Mouse (Mus musculus) natural killer cell, adult 2 months (primary cell): ENCODE data around the gene Selenon.
"Not testable (repeated sequence)": the region's sequence is repeated elsewhere in the genome, so short reads cannot be mapped to it uniquely, and the experiment has no call there.

ENCODE experiments used
- DNase-seq, 2 experiments: peaks; one replicate each; pipeline ENCODE4 v3.0.0; 2022; ENCODE audit warnings: low spot score in 2 of 2

Gene Selenon

DNA sequence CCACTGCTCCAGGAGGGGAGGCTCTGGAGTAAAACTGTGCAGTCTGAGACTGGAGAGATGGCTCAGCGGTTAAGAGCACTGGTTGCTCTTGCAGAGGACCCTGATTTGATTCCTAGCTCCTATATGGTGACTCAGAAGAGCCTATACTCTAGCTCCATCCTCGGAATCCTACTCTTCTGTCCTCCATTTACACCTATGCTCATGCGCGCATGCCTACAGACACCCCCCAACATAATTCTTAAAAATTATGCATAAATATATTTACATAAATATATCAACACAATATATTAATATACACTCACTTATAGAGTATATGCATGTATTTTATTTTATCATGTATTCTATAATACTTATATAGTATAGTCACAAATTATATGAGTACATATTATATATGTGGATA lies 41.6 kb downstream of the Selenon start:
- DNase-seq, result no peak

DNA sequence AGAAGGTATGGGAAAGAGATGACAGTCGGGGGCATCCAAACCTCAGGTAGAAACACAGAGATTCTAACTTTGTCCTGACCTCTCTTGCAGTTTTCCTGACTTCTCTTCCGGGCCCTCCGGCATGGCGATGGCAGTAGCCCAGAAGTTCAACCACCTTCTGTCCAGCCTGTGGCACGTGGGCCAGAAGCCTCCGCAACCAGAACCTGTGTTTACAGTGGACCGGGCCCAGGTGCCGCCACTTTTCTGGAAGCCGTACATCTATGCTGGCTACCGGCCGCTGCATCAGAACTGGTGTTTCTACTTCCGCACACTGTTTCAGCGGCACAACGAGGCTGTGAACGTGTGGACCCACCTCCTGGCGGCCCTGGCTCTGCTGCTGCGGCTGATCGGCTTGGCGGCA lies 45.3 kb downstream of the Selenon start:
- no peak for DNase-seq

DNA sequence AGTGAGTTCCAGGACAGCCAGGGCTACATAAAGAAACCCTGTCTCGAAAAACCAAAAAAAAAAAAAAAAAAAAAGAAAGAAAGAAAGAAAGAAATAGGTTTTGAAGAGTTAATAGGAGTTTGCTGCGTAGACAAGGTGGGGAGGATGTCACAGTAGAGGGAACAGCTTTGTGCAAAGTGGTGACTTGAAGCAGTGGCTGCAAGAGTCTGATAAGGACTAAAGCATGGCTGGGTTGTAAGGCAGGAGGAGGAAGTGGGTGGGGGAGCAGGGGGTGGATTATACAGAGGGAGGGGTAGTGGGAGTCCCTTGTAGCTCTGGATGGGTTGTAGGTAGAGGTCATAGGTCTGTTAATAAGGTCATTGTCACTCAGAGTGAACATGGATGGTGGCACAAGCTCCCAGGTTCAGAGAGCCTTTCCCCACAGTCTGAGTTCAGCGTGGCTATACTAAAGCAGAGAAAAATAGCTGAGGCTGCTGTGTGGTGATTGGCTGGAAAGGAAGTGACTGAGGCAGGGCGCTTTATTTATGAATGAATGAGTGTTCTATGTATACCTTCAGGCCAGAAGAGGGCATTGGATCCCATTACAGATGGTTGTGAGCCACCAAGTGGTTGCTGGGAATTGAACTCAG lies 45.9 kb downstream of the Selenon start:
- no peak for DNase-seq

DNA sequence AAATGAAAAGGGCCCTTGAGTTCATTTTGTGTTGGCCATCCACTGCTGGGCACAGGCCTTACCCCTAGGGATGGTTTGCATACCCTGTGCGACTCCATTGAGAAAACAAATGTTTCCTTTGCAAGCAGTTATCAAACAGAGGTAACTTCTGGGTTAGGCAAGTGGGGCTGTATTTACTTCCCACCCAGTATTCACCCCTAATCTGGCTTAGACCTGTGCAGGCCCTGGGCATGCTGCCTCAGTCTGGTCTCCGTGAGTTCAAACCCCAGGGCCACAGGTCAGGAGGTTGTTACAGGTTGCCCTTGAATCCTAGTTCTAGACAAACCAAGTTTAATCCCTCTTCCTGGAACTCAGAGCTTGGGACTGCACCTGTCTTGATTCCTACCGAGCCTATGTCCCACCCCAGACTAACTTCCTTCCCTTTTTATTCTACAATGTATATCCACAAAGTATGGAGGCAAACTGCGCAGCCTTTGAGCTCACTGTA lies 46.6 kb downstream of the Selenon start:
- DNase-seq, result no peak

DNA sequence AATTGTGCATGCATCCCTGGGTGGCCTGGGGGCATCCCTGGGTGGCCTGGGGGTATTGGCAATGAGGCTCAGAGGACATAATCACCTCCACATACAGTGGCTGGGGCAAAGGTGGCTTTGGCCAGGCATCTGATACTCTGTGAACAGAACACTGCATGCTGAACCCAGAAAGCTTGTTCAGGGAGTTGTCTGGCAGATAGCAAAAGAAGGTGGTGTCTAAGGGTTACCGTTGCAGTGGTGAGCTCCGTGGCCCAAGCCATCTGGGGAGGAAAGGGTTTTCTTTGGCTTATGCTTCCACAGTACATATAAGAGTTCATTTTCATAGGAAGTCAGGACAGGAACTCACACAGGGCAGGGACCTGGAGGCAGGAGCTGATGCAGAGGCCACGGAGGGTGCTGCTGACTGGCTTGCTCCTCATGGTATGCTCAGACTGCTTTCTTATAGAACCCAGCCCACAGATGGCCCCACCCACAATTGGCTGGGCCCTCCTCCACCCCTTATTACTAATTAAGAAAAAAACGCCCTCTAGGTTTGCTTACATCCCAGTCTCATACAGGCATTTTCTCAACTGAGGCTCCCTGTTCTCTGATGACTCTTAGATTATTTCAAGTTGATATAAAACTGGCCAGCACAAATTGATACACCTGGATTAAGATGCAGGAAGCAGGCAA lies 48.1 kb downstream of the Selenon start:
- DNase-seq, result no peak

DNA sequence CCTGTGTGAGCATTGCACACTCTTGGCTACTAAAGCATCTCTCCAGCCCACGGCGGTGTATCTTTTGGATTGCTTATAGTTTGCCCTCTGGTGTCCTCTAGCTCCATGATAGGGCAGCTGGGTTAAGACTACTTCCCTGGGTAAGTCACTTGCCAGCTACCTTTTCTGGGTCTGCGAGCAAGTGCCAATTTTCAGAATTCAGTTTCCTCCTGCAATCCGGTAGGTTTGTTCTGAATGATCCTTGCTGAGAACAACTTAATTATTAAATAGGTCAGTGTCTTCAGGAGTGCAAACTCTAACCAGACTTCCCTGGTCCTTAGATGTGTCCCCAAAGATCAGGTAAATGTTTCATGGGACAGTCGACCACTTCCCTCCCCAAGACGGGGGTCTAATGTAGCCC lies 50.9 kb downstream of the Selenon start:
- no peak for DNase-seq

DNA sequence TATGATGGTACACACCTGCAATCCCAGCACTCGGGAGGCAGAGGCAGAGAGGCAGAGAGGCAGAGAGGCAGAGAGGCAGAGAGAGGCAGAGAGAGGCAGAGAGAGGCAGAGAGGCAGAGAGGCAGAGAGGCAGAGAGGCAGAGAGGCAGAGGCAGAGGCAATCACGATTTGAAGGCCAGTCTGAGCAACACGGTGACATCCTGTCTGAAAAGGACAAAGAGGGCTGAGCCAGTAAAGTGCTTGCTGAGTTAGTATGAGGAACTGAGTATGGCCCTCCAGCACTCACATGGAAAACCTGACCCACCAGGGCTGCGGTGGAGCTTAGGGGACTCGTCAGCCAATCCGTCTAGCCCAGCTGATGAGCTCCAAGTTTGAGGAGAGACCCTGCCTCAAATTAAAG lies 53.0 kb downstream of the Selenon start:
- not testable (repeated sequence) for DNase-seq

DNA sequence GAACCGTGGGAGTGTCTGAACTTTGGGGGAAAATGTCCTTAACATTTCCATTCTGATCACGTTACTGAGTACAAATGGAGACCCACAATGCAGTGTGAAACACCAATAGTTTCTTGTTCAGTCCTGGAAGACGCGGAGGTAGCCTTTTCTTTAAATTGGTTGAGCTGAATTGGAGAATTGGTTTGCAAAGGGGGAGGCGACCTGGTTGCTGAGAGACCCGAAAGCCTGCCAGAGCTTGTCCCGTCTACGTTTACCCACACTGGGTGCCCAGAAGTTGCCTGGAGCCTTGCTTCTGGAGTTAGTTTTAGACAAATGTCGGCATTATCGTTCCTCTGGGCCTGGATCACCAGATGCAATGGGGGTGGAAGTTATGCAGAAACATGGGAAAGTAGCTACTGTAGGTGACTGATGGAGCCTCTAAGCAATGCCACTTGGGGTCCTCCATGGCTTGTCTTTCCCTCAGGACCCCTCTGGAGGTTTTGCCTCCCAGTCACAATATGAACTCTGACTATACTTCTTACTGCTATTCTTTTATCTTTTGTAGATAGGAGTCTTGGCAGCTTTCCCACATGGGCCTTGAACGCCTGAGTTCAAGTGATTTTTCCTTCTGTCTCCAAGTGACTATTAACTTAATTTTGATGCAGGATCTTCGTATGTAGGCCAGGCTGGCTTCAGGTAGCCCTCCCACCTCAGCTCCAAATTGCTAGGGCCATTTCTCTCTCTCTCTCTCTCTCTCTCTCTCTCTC lies 53.8 kb downstream of the Selenon start:
- DNase-seq, result no peak

DNA sequence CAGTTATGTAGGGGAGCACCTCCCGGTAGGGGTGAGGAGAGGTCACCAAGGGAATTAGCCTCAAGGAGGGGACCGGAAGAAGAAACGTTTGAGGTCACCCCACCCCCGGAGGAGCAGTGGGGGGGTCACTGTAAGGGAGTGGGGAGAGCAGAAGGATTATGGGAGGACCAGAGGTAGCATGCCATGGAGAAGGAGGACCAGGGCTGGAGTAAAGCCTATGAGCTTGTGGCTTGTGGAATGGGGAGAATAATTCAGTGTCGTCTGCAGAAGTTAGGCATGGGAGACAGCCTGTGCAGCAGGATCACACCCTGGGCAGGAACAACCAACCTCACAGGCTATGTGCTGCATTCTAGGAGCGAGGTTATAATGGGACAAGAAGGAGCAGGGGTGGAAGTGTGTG lies 54.7 kb downstream of the Selenon start:
- DNase-seq, result no peak

DNA sequence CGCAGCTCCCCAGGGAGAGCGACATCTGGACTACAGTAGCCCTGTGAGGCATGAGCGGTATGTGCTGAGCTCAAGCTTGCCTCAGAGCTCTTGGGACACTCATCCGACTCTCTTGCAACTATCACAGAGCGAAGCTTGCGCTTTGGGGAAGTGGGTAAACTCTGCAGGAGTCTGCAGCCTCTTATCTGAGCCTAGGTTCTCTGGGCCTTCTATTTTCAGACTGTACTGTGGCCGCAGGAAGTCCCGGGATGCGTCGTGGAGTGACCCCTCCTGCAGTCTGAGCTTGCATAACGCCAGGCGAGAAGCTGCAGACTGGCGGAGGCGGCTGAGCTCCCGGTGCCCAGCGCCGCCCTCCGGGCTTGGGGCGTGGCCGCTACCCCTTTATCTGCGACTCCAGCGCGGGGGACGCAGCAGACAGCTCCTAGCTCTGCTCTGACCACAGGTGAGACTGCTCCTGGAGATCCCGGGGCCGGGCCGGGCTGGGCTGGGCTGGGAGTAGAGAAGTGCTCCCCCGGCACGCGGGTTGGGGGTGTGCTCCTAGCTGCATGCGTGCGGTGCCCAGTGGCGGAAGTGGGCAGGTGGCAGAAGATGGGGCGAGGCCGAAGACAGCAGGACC lies 55.3 kb downstream of the Selenon start, which contains the start of gene Paqr7:
TSS of gene Paqr7 (plus strand) at position 103 of the 616 bp plus-strand sequence.
- DNase-seq, result peak; percentile 42 to 49

DNA sequence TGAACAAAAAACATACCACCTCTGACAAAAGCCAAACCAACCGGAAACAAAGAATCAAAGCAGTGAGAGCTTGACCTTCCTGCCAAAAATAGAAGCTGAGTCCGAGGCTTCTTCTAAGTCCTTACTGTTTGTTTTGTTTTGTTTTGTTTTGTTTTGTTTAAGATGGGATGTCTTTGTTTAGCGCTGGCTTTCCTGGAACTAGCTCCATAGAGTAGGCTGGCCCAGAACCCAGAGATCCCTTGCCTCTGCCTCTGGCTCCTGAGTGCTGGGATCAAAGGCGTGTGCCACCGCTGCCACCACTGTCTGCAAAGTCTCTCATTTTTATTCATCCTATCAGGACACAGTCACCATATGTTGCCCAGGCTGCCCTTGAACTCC lies 56.4 kb downstream of the Selenon start:
- DNase-seq, result no peak

DNA sequence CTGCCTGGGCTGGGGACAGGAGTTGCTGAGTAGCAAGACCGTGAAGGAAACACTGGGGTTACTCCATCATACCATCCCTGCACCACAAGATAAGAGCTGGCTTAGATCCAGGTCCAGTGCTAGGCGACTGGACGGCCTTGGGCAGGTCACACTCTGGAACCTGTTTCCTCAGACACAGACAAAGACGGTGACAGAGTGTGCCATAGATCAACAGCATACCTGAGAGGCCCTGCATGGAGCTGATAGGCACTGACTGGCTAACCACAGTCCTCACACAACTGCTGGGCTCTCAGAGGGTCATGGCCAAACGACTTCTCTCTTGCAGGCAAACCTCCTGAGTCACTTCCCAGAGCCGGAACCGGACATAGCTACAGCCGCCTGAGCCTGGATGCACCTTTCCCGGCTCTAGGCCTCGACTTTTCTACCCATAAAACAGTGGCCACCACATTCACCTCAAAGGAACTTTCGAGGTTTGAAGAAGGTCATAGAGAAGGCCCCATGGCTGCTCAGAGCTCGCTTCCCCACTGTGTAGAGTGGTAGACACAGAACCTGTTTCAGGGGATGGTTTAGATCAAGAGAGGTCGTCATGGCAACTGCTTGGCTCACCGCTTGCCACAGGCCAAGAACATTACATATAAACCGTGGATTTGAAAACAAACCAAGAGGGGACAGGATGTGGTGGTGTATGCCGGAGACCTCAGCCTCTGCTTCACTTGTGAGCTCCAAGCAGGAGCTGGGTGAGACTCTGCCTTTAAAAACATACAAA lies 57.0 kb downstream of the Selenon start:
- DNase-seq, result peak; percentile 85 to 91

DNA sequence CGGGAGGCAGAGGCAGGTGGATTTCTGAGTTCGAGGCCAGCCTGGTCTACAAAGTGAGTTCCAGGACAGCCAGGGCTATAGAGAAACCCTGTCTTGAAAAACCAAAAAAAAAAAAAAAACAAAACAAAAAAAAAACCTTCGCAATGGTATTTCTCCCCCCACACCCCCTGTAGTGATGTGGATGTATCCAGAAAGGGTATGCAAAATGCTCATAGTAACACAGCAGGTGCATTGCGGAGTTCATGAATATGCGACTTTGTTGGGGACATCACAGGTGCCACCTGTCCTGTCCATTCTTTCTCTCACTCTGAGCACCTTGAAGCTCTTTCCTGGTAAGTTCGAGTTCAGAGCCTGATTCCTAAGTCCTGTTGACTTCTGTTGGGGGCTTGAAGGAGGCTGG lies 57.8 kb downstream of the Selenon start:
- not testable (repeated sequence) for DNase-seq

DNA sequence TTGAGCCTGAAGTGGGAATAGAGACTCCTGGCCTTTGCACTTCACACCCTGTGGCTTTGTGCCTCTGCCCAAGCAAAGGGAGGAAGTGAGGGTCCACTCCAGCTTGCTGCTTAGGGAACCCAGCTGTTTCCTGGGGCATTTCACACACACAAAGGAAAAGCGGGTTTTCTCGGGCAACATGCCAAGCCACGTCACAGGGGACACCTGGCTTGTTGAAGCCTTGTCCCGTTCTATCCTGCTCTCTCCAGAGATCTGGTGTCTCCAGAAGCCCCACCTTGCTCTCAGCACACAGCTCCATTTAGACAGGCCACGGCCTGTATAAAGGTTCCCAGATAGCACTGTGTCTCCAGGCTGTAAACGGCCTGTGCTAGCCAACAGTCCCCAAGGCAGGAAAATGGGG lies 60.2 kb downstream of the Selenon start:
- no peak for DNase-seq

DNA sequence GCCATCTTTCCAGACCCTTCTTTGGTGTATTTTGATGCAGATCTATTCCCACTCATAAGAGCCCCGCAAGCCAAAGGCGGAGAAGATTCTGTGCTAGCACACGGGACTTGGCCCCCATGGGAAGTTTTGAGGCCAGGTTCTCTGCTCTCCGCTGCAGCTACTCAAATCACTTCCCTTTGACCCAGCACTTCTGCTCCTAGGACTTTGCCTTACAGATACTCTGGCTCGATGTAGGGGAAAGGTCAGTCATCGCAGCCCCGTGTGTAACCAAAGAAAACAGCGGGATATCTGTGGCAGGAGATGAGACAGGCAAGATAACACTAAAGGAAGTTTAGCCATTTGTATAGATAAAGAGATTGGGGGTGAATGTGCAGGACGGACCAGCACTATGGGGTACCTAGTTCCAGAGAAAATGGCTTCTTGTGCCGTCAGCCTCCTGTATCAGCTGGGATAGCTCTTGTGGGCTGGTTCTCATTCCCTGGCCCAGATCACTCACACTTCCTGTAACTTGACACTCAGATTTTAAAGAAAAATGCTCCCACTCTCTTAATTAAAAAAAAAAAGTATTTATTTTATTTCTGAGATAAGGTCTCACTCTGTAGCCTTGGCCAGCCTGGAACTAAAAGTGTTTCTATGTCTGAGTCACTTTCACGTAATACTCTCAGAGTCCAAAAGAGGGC lies 61.8 kb downstream of the Selenon start:
- DNase-seq, result no peak

DNA sequence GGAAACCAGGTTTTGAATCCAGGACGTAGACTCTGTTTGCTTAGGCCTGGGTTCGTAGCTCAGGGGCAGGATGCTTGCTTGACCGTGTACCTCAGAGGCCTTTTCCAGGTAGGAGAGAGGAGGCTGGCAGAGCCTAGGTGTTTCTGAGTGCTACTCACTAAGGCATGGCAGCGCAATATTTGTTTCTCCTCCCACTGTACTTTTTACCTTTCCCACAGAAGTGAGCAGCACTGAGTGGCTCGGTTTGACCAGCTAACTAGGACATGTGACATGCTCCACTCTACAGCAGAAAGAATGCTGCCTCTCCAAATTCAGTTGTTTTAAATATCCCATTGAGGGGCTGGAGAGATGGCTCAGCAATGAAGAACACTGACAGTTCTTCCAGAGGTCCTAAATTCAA lies 63.8 kb downstream of the Selenon start:
- DNase-seq, result no peak
